Mouse (Mus musculus) forebrain, postnatal 0 days (tissue): ENCODE measurements around the gene Ing4. TPM values are rescaled to one million over a fixed set of nuclear protein-coding genes. Genes with fewer than 3 reads are reported as not detected.

Source experiments
- ATAC-seq: fragments of 200-750 bp; cut with Nextera tagmentation; 2 replicates; pipeline ENCODE4 v1.8.0; 2017; ENCODE audit warnings: mild to moderate bottlenecking, moderate library complexity
- DNase-seq: peaks from one replicate; pipeline ENCODE4 v3.0.0-alpha.2; 2015
- H3K27ac ChIP-seq: fragments of 300-500 bp; sonication (generic); 2 replicates; pipeline ENCODE4 v1.5.1; 2014; ENCODE audit warnings: low read depth, mild to moderate bottlenecking, antibody characterized with exemption, low read length, moderate library complexity, mixed read lengths
- H3K27me3 ChIP-seq: fragments of 300-500 bp; sonication (generic); 2 replicates; pipeline ENCODE4 v1.6.1; 2014; ENCODE audit warnings: mild to moderate bottlenecking, low read length, mixed read lengths; ENCODE audit not compliant: insufficient read depth
- H3K36me3 ChIP-seq: fragments of 300-500 bp; sonication (generic); 2 replicates; pipeline ENCODE4 v1.6.1; 2014; ENCODE audit warnings: mild to moderate bottlenecking, moderate library complexity; ENCODE audit not compliant: insufficient read depth
- H3K4me1 ChIP-seq: fragments of 300-500 bp; sonication (generic); 2 replicates; pipeline ENCODE4 v1.6.1; 2014; ENCODE audit warnings: antibody characterized with exemption; ENCODE audit not compliant: insufficient read depth
- H3K4me2 ChIP-seq: fragments of 300-500 bp; sonication (generic); 2 replicates; pipeline ENCODE4 v1.6.1; 2014; ENCODE audit warnings: low read depth, mild to moderate bottlenecking, moderate library complexity
- H3K4me3 ChIP-seq: fragments of 300-500 bp; sonication (generic); 2 replicates; pipeline ENCODE4 v1.5.1; 2014; ENCODE audit warnings: low read depth, low read length, mixed read lengths
- H3K9ac ChIP-seq: fragments of 300-500 bp; sonication (generic); 2 replicates; pipeline ENCODE4 v1.6.1; 2014; ENCODE audit warnings: mild to moderate bottlenecking
- H3K9me3 ChIP-seq: fragments of 300-500 bp; sonication (generic); 2 replicates; pipeline ENCODE4 v1.6.1; 2016; ENCODE audit warnings: low read length
- CTCF ChIP-seq: sonication (generic); IDR thresholded peaks from 2 replicates; pipeline ENCODE4 v1.5.1; 2016; ENCODE audit warnings: antibody characterized with exemption, control low read depth, low read depth
- WGBS: fragments of 180-500 bp; shearing (Covaris S2); extraction: QIAGEN DNeasy Blood & Tissue Kit; methylation state at CpG from one replicate; pipeline ENCODE4 v1.1.7; 2014; 5-methylcytosine and 5-hydroxymethylcytosine counted together
- polyA plus RNA-seq: library from polyadenylated mRNA; unstranded; fragments of >200 nt; fragmentation: Nextera tagmentation; extraction: Ambion mirVana; gene quantifications from 2 replicates; pipeline ENCODE4 v1.2.1, GENCODE M21; 2015
- total RNA-seq: library from RNA; depleted of rRNA; stranded (reverse); fragments of >200 nt; gene quantifications from 2 replicates; pipeline ENCODE4 v1.2.3, GENCODE M21; 2014

The Ing4 gene
- total and polyA plus RNA-seq, 2 experiments from 2014 or later, result 83.4 to 111 TPM

DNA sequence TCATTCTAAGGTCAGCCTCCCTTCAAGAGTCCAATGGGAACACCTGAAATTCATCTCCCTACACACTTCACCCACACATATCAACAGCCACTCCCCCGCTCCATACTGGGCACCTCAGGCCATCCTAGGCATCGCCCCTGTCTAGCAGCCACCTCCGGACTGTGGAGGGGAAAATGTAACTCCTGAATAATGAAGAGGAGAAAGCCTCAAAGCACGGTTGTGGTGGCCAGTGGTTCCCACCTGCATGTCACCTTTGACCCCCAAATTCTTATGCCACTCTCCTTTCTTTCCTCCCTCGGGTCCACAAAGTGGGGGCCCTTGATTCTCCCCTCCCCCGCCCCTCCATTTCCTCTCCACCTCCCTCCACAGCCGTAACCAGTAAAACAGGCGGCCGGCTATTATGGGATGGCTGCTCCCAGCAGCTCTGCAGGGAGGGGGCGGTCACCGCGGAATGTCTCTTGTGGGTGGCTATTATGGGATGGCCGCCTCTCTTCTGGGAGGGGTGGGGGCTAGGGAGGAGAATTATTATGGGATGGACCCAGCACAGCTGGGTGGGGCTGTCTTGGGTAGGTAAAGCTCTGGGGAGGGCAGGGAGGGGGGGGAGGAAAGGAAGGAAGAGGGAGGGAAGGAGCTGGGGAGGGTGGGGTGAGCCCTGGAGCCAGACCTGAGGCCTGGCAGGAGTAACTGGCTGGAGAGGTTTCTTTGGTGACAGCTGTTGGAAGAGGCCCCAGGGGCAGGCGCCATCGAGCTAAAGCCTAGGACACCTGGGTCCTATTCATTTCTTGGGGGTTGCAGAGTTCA lies 50.2 kb downstream of the Ing4 start:
- DNase-seq (peak; percentile 88), ATAC-seq (peak; percentile 65)
- Histone ChIP-seq H3K4me1 (peaks cover 21% of the 10 kb centered on the region), H3K27ac (peak overlapping the region; percentile 94), H3K9me3 (no peaks in the 10 kb centered on the region), H3K9ac (peak overlapping the region; percentile 55), H3K4me3 (peak overlapping the region; percentile 18; the same call in 1 of the 2 replicates), H3K36me3 (no peaks in the 10 kb centered on the region), H3K4me2 (peak overlapping the region; percentile 53), H3K27me3 (no peaks in the 10 kb centered on the region)
- no peak for TF ChIP-seq CTCF
- 2% methylated on average over 15 of the region's 15 CpGs for WGBS

DNA sequence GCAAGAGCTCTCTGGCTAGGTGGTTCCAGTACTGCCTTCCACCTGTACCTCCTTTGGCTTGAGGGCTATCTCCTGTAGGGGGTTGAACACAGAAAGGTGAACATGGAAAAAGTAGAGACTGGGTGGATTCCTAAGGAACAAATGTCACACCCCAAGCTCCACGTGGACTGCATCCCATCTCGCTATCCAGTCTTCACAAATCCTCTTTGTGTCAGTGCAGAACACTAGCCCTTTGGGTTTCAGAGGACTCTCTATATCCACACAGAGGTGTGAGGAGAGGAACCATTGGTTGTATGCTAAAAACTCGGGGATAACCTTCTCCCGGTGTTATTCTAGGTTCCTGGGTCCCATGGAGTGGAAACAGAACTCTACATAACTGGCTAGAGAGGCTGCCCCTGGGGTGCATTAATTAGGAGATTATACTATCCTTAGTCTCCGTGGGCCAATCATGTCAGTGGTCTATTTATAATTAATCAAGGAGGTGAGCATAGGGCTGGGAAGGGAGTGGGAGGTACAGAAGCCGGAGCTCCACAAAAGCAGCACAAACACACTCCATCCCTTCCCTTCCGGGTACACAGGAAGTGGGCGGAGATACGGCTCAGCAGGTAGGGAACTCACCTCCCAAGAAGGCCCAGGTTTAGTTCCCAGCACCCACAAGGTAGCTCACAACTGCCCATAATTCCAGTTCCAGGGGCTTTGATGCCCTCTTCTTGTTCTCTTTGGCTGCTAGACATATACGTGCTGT lies 51.0 kb downstream of the Ing4 start:
- Histone ChIP-seq H3K4me2 (peak overlapping the region; percentile 53), H3K9me3 (no peaks in the 10 kb centered on the region), H3K27ac (peak overlapping the region; percentile 94), H3K27me3 (no peaks in the 10 kb centered on the region), H3K36me3 (no peaks in the 10 kb centered on the region), H3K9ac (peak overlapping the region; percentile 55), H3K4me3 (0 out of 2 replicates have a peak overlapping the region, but pooled peaks have one; percentile 18), H3K4me1 (peaks cover 21% of the 10 kb centered on the region)
- WGBS, result 48% methylated on average over 10 of the region's 10 CpGs
- no peak for DNase-seq
- TF ChIP-seq CTCF, result no peak
- no peak for ATAC-seq

DNA sequence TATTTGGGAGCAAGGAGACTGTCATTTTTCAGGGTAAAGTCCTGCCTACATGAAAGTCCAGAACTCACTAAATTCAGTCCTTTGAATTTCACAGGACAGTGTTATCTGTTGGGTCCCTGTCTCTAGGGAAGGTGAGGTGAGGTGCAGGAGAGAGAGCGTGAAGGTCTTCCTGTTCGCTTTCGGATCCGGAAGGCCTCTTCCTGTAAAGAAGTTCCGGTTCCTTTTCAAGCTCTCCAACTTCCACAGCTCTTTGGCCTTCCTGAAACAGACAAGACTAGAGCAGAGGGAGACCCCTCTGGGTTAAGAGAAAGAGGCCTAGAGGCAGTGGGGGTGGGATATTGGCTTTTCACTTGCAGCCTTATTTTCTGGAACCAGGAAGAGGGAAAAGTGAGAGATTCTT lies 52.8 kb downstream of the Ing4 start:
- H3K27ac ChIP-seq, result no peak overlapping the region
- H3K4me2 ChIP-seq, result no peak overlapping the region
- H3K36me3 ChIP-seq, result no peaks in the 10 kb centered on the region
- no peaks in the 10 kb centered on the region for H3K9me3 ChIP-seq
- H3K4me3 ChIP-seq, result no peak overlapping the region
- WGBS, result 89% methylated on average over 5 of the region's 5 CpGs
- ATAC-seq (no peak), DNase-seq (no peak)
- TF ChIP-seq CTCF, result no peak
- H3K27me3 ChIP-seq, result no peaks in the 10 kb centered on the region
- H3K4me1 ChIP-seq, result peaks cover 21% of the 10 kb centered on the region
- H3K9ac ChIP-seq, result no peak overlapping the region

DNA sequence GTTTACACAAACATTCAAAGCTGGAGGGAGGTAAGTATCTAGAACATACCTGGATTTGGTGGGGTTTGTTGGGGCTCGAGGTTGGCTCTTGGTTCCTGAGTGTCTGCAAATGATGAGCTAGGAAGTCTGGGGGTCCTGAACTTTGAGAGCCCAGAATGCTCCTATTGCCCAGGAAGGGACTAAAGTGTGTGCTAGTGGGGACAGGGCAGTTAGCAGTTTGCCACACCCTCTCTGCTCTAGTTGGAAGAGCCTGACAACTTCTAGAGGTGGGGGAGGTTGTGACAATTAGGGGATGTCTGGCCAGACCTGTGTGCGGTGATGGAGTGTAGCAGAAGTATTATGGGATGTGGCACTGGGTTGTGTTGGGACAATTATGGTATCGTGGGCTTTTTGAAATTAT lies 55.3 kb downstream of the Ing4 start:
- no peak for ATAC-seq
- WGBS, result 62% methylated on average over 3 of the region's 3 CpGs

DNA sequence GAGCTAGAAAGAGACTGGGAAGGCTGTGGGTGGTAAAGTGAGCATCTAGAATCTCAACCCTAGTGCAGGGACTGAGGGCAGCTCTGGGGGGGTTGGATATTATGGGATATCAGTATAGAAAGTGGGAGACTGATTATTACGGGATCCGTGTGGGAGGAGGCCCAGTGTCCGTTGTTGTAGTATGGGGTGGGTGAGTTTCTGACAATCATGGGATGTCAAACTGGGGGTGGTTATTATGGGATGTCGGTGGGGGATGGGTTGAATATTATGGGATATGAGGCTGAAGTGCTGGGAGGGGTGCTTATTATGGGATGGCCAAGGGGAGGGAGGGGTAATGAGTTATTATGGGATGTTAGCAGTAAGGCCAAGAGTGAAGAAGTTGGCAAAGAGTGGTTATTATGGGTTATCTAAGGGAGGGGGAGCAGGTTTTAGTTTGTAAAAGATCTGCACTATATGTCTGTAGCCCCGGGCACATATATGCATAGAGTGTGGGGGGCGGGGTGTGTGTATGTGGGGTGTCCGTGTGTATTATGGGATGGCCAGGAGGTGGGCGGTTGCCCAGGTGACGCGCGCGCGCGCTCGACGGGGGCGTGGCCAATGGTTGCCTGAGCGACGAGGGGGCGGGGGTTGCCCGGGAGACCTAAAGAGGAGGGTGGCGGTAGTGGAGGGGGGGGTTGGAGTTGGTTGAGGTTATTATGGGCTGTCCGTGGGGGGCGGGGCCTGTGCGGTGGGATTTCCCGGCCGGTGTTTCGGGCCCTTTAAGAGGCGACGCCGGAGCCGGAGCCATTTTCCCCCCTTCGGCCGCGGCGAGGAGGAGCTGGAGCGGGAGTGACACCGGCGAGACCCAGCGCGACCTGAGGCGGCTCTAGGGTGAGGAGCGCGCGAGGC lies 56.1 kb downstream of the Ing4 start, which contains the start of gene Chd4:
TSS of gene Chd4 (plus strand) at position 591 of the 888 bp plus-strand sequence.
- peak within 1 kb of the TSS; percentile 90 for H3K4me3 ChIP-seq
- WGBS, result 2% methylated on average over 41 of the region's 45 CpGs
- H3K36me3 ChIP-seq, result peaks cover 6% of the 10 kb centered on the region
- ATAC-seq (peak; percentile 81), DNase-seq (peak; percentile 96)
- H3K27me3 ChIP-seq, result no peaks in the 10 kb centered on the region
- H3K9me3 ChIP-seq, result no peaks in the 10 kb centered on the region
- H3K4me2 ChIP-seq, result peak within 1 kb of the TSS; percentile 85
- peaks cover 27% of the 10 kb centered on the region for H3K4me1 ChIP-seq
- H3K27ac ChIP-seq, result peak within 1 kb of the TSS; percentile 91
- no peak for TF ChIP-seq CTCF
- H3K9ac ChIP-seq, result peak within 1 kb of the TSS; percentile 83

More for the DNA sequence above, 55.3 kb downstream of the Ing4 start:
- Histone ChIP-seq H3K9ac (no peak overlapping the region), H3K4me1 (peaks cover 30% of the 10 kb centered on the region), H3K27ac (peak overlapping the region; percentile 91), H3K4me3 (no peak overlapping the region), H3K4me2 (no peak overlapping the region), H3K27me3 (no peaks in the 10 kb centered on the region), H3K9me3 (no peaks in the 10 kb centered on the region), H3K36me3 (no peaks in the 10 kb centered on the region; the same call in 1 of the 2 replicates)
- DNase-seq, result no peak
- no peak for TF ChIP-seq CTCF

DNA sequence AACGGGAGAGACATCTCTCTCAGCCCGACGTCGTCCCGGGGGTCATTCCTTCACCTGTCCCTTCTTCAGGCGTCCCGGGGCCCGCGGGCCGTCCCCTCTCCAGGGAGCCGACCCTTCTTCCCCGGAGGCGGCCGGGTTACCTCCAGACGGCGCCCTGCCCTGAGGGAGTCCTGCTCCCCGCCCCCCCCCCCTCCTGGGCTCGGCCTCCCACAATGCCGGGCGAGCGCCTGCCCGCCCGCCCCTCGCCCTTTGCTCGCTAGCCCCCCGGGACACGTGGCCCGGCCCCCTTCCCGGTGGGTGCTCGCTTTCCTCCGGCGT lies 56.7 kb downstream of the Ing4 start:
- H3K9me3 ChIP-seq, result no peaks in the 10 kb centered on the region
- H3K27me3 ChIP-seq, result no peaks in the 10 kb centered on the region
- peak overlapping the region; percentile 85 for H3K4me2 ChIP-seq
- H3K4me1 ChIP-seq, result peaks cover 27% of the 10 kb centered on the region
- ATAC-seq, result peak; percentile 16; the same call in 1 of the 2 replicates
- no peak for DNase-seq
- H3K4me3 ChIP-seq, result peak overlapping the region; percentile 90
- H3K27ac ChIP-seq, result peak overlapping the region; percentile 91
- WGBS, result 1% methylated on average over 23 of the region's 32 CpGs
- peak overlapping the region; percentile 83 for H3K9ac ChIP-seq
- TF ChIP-seq CTCF, result no peak
- peaks cover 12% of the 10 kb centered on the region for H3K36me3 ChIP-seq
